Mouse (Mus musculus): ENCODE data around the gene Slc47a2. TPM values are rescaled to one million over a fixed set of nuclear protein-coding genes. Genes with fewer than 3 reads are reported as not detected.

The Slc47a2 gene
- polyA plus RNA-seq, 1 experiment from 2014 or later, result not detected

DNA sequence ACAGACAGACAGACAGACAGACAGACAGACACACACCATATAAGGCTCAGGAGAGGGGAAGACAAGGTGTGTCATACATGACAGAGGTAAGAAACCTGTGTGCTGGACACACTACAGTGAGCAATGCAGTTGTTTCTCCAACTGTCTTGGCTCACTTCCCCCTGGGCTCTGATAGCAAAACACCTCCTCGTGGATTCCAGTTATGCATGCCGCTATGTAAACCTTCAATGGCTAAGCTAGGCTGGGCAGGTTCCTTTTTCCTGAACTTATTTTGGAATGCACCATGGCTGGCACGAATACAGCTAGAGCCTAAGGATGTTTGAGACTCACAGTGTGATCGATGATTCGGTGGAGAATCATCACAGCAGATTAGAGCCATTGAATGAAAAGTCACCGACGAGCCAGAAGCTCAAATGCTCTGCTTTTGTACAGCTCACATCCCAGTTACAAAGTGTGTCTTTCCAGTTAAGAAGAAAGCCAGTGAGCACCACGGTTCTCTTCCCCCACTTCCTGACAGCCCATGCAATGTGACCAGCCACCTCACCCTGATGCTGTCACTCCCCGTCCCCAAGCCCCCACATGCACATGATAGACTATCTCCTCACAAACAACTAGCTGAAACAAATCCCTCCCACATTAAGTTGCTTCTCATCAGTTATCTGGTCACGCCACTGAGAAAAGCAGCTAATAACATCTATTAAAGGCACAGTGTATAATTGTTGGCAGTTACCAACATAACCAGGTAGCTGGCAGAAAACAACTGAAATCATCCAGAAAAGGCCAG lies 21.6 kb downstream of the Slc47a2 start:
- no peaks in the 10 kb centered on the region for H3K9me3 ChIP-seq (ENCODE audit: control insufficient read depth, low read length)
- H3K27me3 ChIP-seq (ENCODE audit: control insufficient read depth, insufficient read depth, low read length), result no peaks in the 10 kb centered on the region
- H3K4me2 ChIP-seq (ENCODE audit: low read depth, low read length, severe bottlenecking), result no peak overlapping the region
- H3K4me3 ChIP-seq (ENCODE audit: low read depth, low read length), result no peak overlapping the region
- H3K9ac ChIP-seq (ENCODE audit: low read length), result no peak overlapping the region
- DNase-seq (ENCODE audit: low spot score), result no peak
- no peak overlapping the region for H3K27ac ChIP-seq (ENCODE audit: low read depth, low read length)
- H3K36me3 ChIP-seq (ENCODE audit: control insufficient read depth, insufficient read depth, low read length), result no peaks in the 10 kb centered on the region
- no peak for ATAC-seq (replicated peaks; ENCODE audit: low FRiP score)
- 77% methylated on average over 10 of the region's 10 CpGs for WGBS
- H3K4me1 ChIP-seq (replicated peaks; ENCODE audit: control insufficient read depth, insufficient read depth, low read length), result no peaks in the 10 kb centered on the region

DNA sequence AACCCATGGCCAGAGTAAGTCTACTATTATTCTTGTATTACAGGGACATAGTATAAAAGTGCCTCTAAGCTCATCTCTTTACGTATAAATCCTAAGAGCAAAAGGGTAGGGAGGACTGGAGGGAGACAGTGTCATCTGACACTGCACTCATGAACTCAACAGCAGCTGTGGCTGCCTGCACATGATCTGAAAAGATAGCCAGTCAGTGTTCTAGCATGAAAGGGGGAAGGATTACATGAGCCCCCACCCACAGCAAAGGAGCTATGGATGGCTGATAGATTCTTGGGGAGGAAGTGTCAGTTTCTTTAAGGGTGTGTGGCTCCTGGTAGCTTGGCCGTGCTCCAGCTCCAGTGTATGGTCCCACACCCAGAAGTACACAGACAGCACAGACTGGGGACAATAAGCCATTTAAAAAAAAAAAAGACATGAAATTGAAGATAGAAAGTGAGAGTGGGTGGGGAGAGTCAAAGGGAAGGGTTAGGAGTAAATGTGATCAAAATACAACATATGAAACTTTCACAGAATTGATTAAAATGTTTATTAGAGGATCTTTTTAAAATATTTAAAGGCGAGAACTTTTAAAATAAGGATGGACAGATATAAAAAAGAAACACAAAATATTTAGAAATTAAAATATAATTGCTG lies 22.6 kb downstream of the Slc47a2 start:
- Histone ChIP-seq H3K4me1 (replicated peaks; ENCODE audit: control insufficient read depth, insufficient read depth, low read length) (no peaks in the 10 kb centered on the region), H3K9ac (ENCODE audit: low read length) (no peak overlapping the region), H3K9me3 (ENCODE audit: control insufficient read depth, low read length) (no peaks in the 10 kb centered on the region), H3K36me3 (ENCODE audit: control insufficient read depth, insufficient read depth, low read length) (no peaks in the 10 kb centered on the region), H3K27ac (ENCODE audit: low read depth, low read length) (no peak overlapping the region), H3K27me3 (ENCODE audit: control insufficient read depth, insufficient read depth, low read length) (no peaks in the 10 kb centered on the region), H3K4me3 (ENCODE audit: low read depth, low read length) (no peak overlapping the region), H3K4me2 (ENCODE audit: low read depth, low read length, severe bottlenecking) (no peak overlapping the region)
- WGBS, result 74% methylated on average over 3 of the region's 3 CpGs
- DNase-seq (ENCODE audit: low spot score), result no peak
- no peak for ATAC-seq (replicated peaks; ENCODE audit: low FRiP score)

DNA sequence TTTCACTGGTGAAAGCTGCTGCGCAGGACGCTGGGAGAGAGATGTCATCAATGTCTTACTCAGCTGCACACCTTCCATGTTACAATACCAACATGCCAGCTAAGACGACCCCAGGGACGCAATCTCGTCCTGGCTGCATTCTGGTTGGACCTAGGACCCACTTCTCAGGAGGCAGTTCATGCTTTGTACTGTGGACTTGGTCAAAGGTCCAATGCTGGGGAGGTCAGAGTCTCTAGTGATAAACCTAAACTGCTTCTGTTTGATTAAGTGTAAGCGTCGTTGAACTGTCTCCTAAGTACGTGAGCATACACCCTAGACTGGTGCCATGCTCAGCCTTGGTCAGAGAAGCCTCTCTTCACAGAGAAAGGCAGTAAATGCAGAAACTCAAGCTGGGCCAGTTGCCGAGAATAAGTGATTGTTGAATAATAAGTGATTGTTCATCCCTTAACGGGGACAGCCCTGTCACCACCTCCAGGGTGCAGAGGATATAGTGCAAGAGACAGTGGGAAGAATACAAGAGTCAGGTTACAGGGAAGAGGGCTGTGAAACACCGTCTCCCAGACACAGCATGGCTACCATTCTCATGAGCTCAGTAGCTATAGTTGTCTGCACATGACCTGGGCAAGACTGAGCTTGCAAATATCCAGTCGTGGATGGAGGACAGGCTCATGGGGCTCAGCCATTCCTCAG lies 23.3 kb downstream of the Slc47a2 start:
- Histone ChIP-seq H3K4me2 (ENCODE audit: low read depth, low read length, severe bottlenecking) (no peak overlapping the region), H3K4me1 (replicated peaks; ENCODE audit: control insufficient read depth, insufficient read depth, low read length) (no peaks in the 10 kb centered on the region), H3K27me3 (ENCODE audit: control insufficient read depth, insufficient read depth, low read length) (no peaks in the 10 kb centered on the region), H3K36me3 (ENCODE audit: control insufficient read depth, insufficient read depth, low read length) (no peaks in the 10 kb centered on the region), H3K9me3 (ENCODE audit: control insufficient read depth, low read length) (no peaks in the 10 kb centered on the region), H3K27ac (ENCODE audit: low read depth, low read length) (no peak overlapping the region), H3K4me3 (ENCODE audit: low read depth, low read length) (no peak overlapping the region), H3K9ac (ENCODE audit: low read length) (no peak overlapping the region)
- DNase-seq (ENCODE audit: low spot score), result no peak
- WGBS, result 67% methylated on average over 12 of the region's 12 CpGs
- ATAC-seq (replicated peaks; ENCODE audit: low FRiP score), result no peak

DNA sequence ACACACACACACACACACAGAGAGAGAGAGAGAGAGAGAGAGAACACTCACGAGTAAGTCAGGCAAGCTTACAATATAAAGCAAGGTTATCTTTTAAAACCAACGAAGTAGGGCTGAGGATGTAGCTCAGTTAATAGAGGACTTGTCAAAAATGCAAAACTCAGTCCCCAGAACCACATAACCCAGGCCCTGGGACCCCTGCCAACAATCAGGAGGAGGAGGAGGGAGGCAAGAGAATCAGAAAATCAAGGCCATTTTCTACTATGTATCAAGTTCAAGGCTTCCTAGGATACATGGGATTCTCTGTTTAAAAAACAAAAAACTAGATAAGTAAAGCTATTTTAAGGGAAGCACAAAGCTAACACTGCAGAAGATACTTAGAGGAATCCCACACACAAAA lies 25.8 kb downstream of the Slc47a2 start:
- Histone ChIP-seq H3K27me3 (ENCODE audit: control insufficient read depth, insufficient read depth, low read length) (no peaks in the 10 kb centered on the region), H3K9ac (ENCODE audit: low read length) (no peak overlapping the region), H3K36me3 (ENCODE audit: control insufficient read depth, insufficient read depth, low read length) (no peaks in the 10 kb centered on the region), H3K9me3 (ENCODE audit: control insufficient read depth, low read length) (no peaks in the 10 kb centered on the region), H3K4me2 (ENCODE audit: low read depth, low read length, severe bottlenecking) (no peak overlapping the region), H3K27ac (ENCODE audit: low read depth, low read length) (no peak overlapping the region), H3K4me1 (replicated peaks; ENCODE audit: control insufficient read depth, insufficient read depth, low read length) (no peaks in the 10 kb centered on the region), H3K4me3 (ENCODE audit: low read depth, low read length) (no peak overlapping the region)
- no peak for ATAC-seq (replicated peaks; ENCODE audit: low FRiP score)
- WGBS, result 76% methylated on average over 2 of the region's 2 CpGs
- no peak for DNase-seq (ENCODE audit: low spot score)

DNA sequence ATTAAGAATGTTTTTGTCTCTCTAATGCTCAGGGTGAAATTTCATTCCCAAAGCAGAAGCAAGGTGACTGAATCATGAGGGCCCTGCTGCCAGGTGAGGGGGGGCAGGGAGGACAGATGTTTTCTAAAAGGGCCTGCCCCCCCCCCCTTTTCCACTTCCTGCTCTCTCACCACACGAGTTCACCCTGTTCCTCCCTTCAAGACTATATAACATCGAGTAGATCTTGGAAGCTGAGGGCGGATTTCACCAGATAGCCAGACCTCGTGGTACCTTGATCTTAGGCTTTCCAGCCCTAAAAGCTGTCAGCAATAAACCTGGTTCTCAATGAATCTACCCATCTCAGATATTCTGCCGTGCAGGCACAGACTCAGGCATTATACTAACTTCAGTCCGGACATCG lies 32.3 kb downstream of the Slc47a2 start:
- no peaks in the 10 kb centered on the region for H3K27me3 ChIP-seq (ENCODE audit: control insufficient read depth, insufficient read depth, low read length)
- H3K4me1 ChIP-seq (replicated peaks; ENCODE audit: control insufficient read depth, insufficient read depth, low read length), result no peaks in the 10 kb centered on the region
- H3K9me3 ChIP-seq (ENCODE audit: control insufficient read depth, low read length), result no peaks in the 10 kb centered on the region; the same call in none of the 2 replicates
- no peak overlapping the region for H3K4me3 ChIP-seq (ENCODE audit: low read depth, low read length)
- no peaks in the 10 kb centered on the region for H3K36me3 ChIP-seq (ENCODE audit: control insufficient read depth, insufficient read depth, low read length)
- ATAC-seq (replicated peaks; ENCODE audit: low FRiP score), result no peak
- WGBS, result 81% methylated on average over 7 of the region's 7 CpGs
- DNase-seq (ENCODE audit: low spot score), result no peak
- H3K27ac ChIP-seq (ENCODE audit: low read depth, low read length), result no peak overlapping the region
- no peak overlapping the region for H3K4me2 ChIP-seq (ENCODE audit: low read depth, low read length, severe bottlenecking)
- H3K9ac ChIP-seq (ENCODE audit: low read length), result no peak overlapping the region

DNA sequence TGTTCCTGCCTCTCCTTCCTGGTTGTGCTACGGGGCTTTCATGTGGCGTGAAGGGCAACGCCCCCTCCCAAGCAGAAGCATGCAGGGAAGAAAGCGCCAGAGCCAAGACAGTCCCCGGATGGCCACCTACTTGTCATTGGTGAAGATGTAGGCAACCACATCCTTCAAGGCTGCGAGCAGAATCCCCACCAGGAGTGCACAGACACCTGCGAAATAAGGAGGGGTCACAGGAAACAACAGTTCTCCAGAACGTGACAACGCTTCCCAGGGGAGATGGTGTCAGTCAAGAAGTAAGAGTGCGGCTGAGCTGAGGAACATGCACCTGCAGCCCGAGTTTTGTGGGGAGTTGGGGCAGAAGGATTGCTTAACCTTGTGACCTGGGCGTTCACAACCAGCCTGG lies 32.8 kb downstream of the Slc47a2 start:
- H3K4me2 ChIP-seq (ENCODE audit: low read depth, low read length, severe bottlenecking), result no peak overlapping the region
- no peaks in the 10 kb centered on the region for H3K27me3 ChIP-seq (ENCODE audit: control insufficient read depth, insufficient read depth, low read length)
- H3K4me1 ChIP-seq (replicated peaks; ENCODE audit: control insufficient read depth, insufficient read depth, low read length), result no peaks in the 10 kb centered on the region
- no peak overlapping the region for H3K27ac ChIP-seq (ENCODE audit: low read depth, low read length)
- 77% methylated on average over 12 of the region's 12 CpGs for WGBS
- H3K36me3 ChIP-seq (ENCODE audit: control insufficient read depth, insufficient read depth, low read length), result no peaks in the 10 kb centered on the region
- H3K9me3 ChIP-seq (ENCODE audit: control insufficient read depth, low read length), result no peaks in the 10 kb centered on the region; the same call in none of the 2 replicates
- ATAC-seq (replicated peaks; ENCODE audit: low FRiP score) (no peak), DNase-seq (ENCODE audit: low spot score) (no peak)
- no peak overlapping the region for H3K4me3 ChIP-seq (ENCODE audit: low read depth, low read length)
- no peak overlapping the region for H3K9ac ChIP-seq (ENCODE audit: low read length)

DNA sequence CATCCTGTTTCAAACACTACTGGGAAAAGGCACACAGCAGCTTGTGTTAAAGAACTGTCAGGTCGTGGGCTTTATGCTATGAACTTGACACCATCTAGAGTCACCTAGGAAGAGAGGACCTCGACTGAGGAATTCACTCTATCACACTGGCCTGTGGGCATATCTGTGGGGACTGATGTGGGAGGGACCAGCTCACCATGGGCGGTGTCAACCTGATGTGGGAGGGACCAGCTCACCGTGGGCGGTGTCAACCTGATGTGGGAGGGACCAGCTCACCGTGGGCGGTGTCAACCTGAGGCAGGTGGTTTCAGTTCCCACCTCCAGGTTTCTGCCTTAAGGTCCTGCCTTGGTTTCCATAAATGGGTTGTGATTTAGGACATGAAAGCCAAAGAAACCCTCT lies 34.9 kb downstream of the Slc47a2 start:
- DNase-seq (ENCODE audit: low spot score) (no peak), ATAC-seq (replicated peaks; ENCODE audit: low FRiP score) (no peak)
- Histone ChIP-seq H3K4me3 (ENCODE audit: low read depth, low read length) (no peak overlapping the region), H3K9ac (ENCODE audit: low read length) (no peak overlapping the region), H3K27me3 (ENCODE audit: control insufficient read depth, insufficient read depth, low read length) (no peaks in the 10 kb centered on the region), H3K9me3 (ENCODE audit: control insufficient read depth, low read length) (no peaks in the 10 kb centered on the region; the same call in none of the 2 replicates), H3K4me1 (replicated peaks; ENCODE audit: control insufficient read depth, insufficient read depth, low read length) (no peaks in the 10 kb centered on the region), H3K4me2 (ENCODE audit: low read depth, low read length, severe bottlenecking) (no peak overlapping the region), H3K36me3 (ENCODE audit: control insufficient read depth, insufficient read depth, low read length) (no peaks in the 10 kb centered on the region), H3K27ac (ENCODE audit: low read depth, low read length) (no peak overlapping the region)
- 33% methylated on average over 7 of the region's 7 CpGs for WGBS

DNA sequence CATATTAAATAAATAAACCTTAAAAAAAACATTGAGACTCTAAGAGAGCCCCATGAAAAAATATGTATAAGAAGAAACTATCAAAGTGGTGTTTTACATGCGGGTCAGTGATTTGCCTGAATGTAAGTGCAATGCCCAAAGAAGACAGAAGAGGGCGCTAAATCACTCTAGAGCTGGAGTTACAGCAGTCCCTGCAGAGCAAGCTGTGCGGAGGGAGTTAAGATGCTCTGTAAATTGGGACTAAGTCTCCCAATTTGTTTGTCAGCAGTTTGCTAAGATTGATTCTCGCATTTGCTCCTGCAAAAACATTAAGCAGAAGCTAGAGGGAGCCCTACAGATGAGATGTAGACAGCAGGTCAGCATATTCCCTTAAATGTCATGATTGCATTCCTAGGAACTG lies 37.3 kb downstream of the Slc47a2 start:
- H3K4me3 ChIP-seq (ENCODE audit: low read depth, low read length), result no peak overlapping the region
- DNase-seq (ENCODE audit: low spot score) (no peak), ATAC-seq (replicated peaks; ENCODE audit: low FRiP score) (no peak)
- H3K9me3 ChIP-seq (ENCODE audit: control insufficient read depth, low read length), result no peaks in the 10 kb centered on the region; the same call in none of the 2 replicates
- H3K36me3 ChIP-seq (ENCODE audit: control insufficient read depth, insufficient read depth, low read length), result no peaks in the 10 kb centered on the region
- H3K4me2 ChIP-seq (ENCODE audit: low read depth, low read length, severe bottlenecking), result no peak overlapping the region
- 80% methylated on average over 4 of the region's 4 CpGs for WGBS
- H3K27me3 ChIP-seq (ENCODE audit: control insufficient read depth, insufficient read depth, low read length), result no peaks in the 10 kb centered on the region
- 0 out of 2 replicates have a peak, but pooled peaks cover 2% of the 10 kb centered on the region for H3K4me1 ChIP-seq (replicated peaks; ENCODE audit: control insufficient read depth, insufficient read depth, low read length)
- H3K9ac ChIP-seq (ENCODE audit: low read length), result no peak overlapping the region
- H3K27ac ChIP-seq (ENCODE audit: low read depth, low read length), result no peak overlapping the region

Measured in forebrain, embryonic 11.5 days (tissue).